Mouse (Mus musculus) limb, embryonic 10.5 days (tissue): ENCODE results near the gene Abraxas2. TPM values are rescaled to one million over a fixed set of nuclear protein-coding genes. Genes with fewer than 3 reads are reported as not detected.

Experiments used
- DNase-seq: peaks from one replicate; pipeline ENCODE4 v3.0.0-alpha.2; 2017; ENCODE audit warnings: low spot score
- H3K27ac ChIP-seq: fragments of 300-500 bp; sonication (generic); 2 replicates; pipeline ENCODE4 v1.5.1; 2016; ENCODE audit warnings: mild to moderate bottlenecking
- H3K27me3 ChIP-seq: fragments of 300-500 bp; sonication (generic); 2 replicates; pipeline ENCODE4 v1.6.1; 2016; ENCODE audit warnings: low read depth, mild to moderate bottlenecking; ENCODE audit not compliant: poor library complexity, severe bottlenecking
- H3K36me3 ChIP-seq: fragments of 300-500 bp; sonication (generic); 2 replicates; pipeline ENCODE4 v1.6.1; 2016; ENCODE audit warnings: mild to moderate bottlenecking, moderate library complexity
- H3K4me1 ChIP-seq: fragments of 300-500 bp; sonication (generic); 2 replicates; pipeline ENCODE4 v1.6.1; 2016
- H3K4me3 ChIP-seq: fragments of 300-500 bp; sonication (generic); 2 replicates; pipeline ENCODE4 v1.5.1; 2016; ENCODE audit warnings: mild to moderate bottlenecking, moderate library complexity
- H3K9me3 ChIP-seq: fragments of 300-500 bp; sonication (generic); replicated peaks from 2 replicates; pipeline ENCODE4 v1.6.1; 2016; ENCODE audit warnings: mild to moderate bottlenecking
- WGBS: fragments of 180-500 bp; shearing (Covaris S2); methylation state at CpG from one replicate; pipeline ENCODE4 v1.1.7; 2016; 5-methylcytosine and 5-hydroxymethylcytosine counted together
- polyA plus RNA-seq: library from polyadenylated mRNA; unstranded; fragments of >200 nt; fragmentation: Nextera tagmentation; extraction: Ambion mirVana; gene quantifications from 2 replicates; pipeline ENCODE4 v1.2.1, GENCODE M21; 2016

The Abraxas2 gene
- polyA plus RNA-seq, 1 experiment from 2014 or later, result 36.5 TPM

GRCm38 (mm10) chr7:132892806-132893205 is 33.8 kb downstream of the Abraxas2 start:
- Histone ChIP-seq H3K4me3 (no peak overlapping the region), H3K27me3 (no peaks in the 10 kb centered on the region), H3K27ac (no peak overlapping the region), H3K36me3 (no peaks in the 10 kb centered on the region), H3K9me3 (no peaks in the 10 kb centered on the region), H3K4me1 (no peaks in the 10 kb centered on the region; the same call in 1 of the 2 replicates)
- no peak for DNase-seq
- WGBS, result 79% methylated on average over 7 of the region's 7 CpGs

GRCm38 (mm10) chr7:132893336-132893735 is 34.3 kb downstream of the Abraxas2 start:
- no peaks in the 10 kb centered on the region for H3K9me3 ChIP-seq
- no peak for DNase-seq
- H3K4me1 ChIP-seq, result no peaks in the 10 kb centered on the region; the same call in 1 of the 2 replicates
- WGBS, result 76% methylated on average over 1 of the region's 1 CpGs
- no peak overlapping the region for H3K27ac ChIP-seq
- no peaks in the 10 kb centered on the region for H3K36me3 ChIP-seq
- no peak overlapping the region for H3K4me3 ChIP-seq
- H3K27me3 ChIP-seq, result no peaks in the 10 kb centered on the region

- no peak for DNase-seq
- H3K27ac ChIP-seq, result no peak overlapping the region
Observed at GRCm38 (mm10) chr7:132894841-132895555, 36.0 kb downstream of the Abraxas2 start.

GRCm38 (mm10) chr7:132896206-132896815 is 37.3 kb downstream of the Abraxas2 start:
- H3K4me1 ChIP-seq, result no peaks in the 10 kb centered on the region
- H3K36me3 ChIP-seq, result no peaks in the 10 kb centered on the region
- 92% methylated on average over 9 of the region's 9 CpGs for WGBS
- no peaks in the 10 kb centered on the region for H3K9me3 ChIP-seq
- DNase-seq, result no peak
- H3K27me3 ChIP-seq, result no peaks in the 10 kb centered on the region
- no peak overlapping the region for H3K4me3 ChIP-seq
- H3K27ac ChIP-seq, result no peak overlapping the region

More at GRCm38 (mm10) chr7:132894841-132895555, 36.0 kb downstream of the Abraxas2 start:
- WGBS, result 84% methylated on average over 7 of the region's 7 CpGs
- Histone ChIP-seq H3K27me3 (no peaks in the 10 kb centered on the region), H3K4me1 (no peaks in the 10 kb centered on the region), H3K4me3 (no peak overlapping the region), H3K9me3 (no peaks in the 10 kb centered on the region), H3K36me3 (no peaks in the 10 kb centered on the region)

GRCm38 (mm10) chr7:132897258-132897657 is 38.2 kb downstream of the Abraxas2 start:
- no peaks in the 10 kb centered on the region for H3K9me3 ChIP-seq
- DNase-seq, result no peak
- H3K27ac ChIP-seq, result no peak overlapping the region
- 82% methylated on average over 10 of the region's 10 CpGs for WGBS
- H3K4me3 ChIP-seq, result no peak overlapping the region
- no peaks in the 10 kb centered on the region for H3K4me1 ChIP-seq
- no peaks in the 10 kb centered on the region for H3K27me3 ChIP-seq
- no peaks in the 10 kb centered on the region for H3K36me3 ChIP-seq

- Histone ChIP-seq H3K27me3 (no peaks in the 10 kb centered on the region), H3K27ac (no peak overlapping the region), H3K36me3 (no peaks in the 10 kb centered on the region), H3K9me3 (no peaks in the 10 kb centered on the region), H3K4me1 (no peaks in the 10 kb centered on the region), H3K4me3 (no peak overlapping the region)
- WGBS, result 89% methylated on average over 2 of the region's 2 CpGs
- no peak for DNase-seq
Observed at GRCm38 (mm10) chr7:132898234-132898633, 39.2 kb downstream of the Abraxas2 start.

- Histone ChIP-seq H3K27me3 (no peaks in the 10 kb centered on the region), H3K36me3 (no peaks in the 10 kb centered on the region), H3K4me3 (no peak overlapping the region), H3K4me1 (no peaks in the 10 kb centered on the region), H3K27ac (no peak overlapping the region), H3K9me3 (no peaks in the 10 kb centered on the region)
- WGBS, result 60% methylated on average over 2 of the region's 2 CpGs
- DNase-seq, result no peak
Observed at GRCm38 (mm10) chr7:132900826-132901531, 42.0 kb downstream of the Abraxas2 start.

- no peaks in the 10 kb centered on the region for H3K36me3 ChIP-seq
- no peak overlapping the region for H3K27ac ChIP-seq
- WGBS, result 78% methylated on average over 3 of the region's 3 CpGs
- peaks cover 6% of the 10 kb centered on the region; the same call in 1 of the 2 replicates for H3K9me3 ChIP-seq
- H3K4me3 ChIP-seq, result no peak overlapping the region
- H3K4me1 ChIP-seq, result no peaks in the 10 kb centered on the region
- H3K27me3 ChIP-seq, result no peaks in the 10 kb centered on the region
- no peak for DNase-seq
Observed at GRCm38 (mm10) chr7:132903796-132904195, 44.8 kb downstream of the Abraxas2 start.

GRCm38 (mm10) chr7:132921971-132922370 is 62.9 kb downstream of the Abraxas2 start:
- Histone ChIP-seq H3K36me3 (no peaks in the 10 kb centered on the region), H3K27ac (no peak overlapping the region), H3K4me1 (no peaks in the 10 kb centered on the region), H3K9me3 (no peaks in the 10 kb centered on the region), H3K4me3 (no peak overlapping the region), H3K27me3 (no peaks in the 10 kb centered on the region)
- WGBS, result 62% methylated on average over 3 of the region's 3 CpGs
- no peak for DNase-seq

- Histone ChIP-seq H3K27me3 (no peaks in the 10 kb centered on the region), H3K36me3 (no peaks in the 10 kb centered on the region), H3K4me1 (0 out of 2 replicates have a peak, but pooled peaks cover 3% of the 10 kb centered on the region), H3K27ac (no peak overlapping the region), H3K9me3 (no peaks in the 10 kb centered on the region), H3K4me3 (no peak overlapping the region)
- 83% methylated on average over 2 of the region's 2 CpGs for WGBS
- DNase-seq, result no peak
Observed at GRCm38 (mm10) chr7:132925227-132925626, 66.2 kb downstream of the Abraxas2 start.

GRCm38 (mm10) chr7:132927201-132927600 is 68.2 kb downstream of the Abraxas2 start:
- H3K27ac ChIP-seq, result no peak overlapping the region
- H3K4me3 ChIP-seq, result no peak overlapping the region
- no peaks in the 10 kb centered on the region for H3K27me3 ChIP-seq
- WGBS, result 67% methylated on average over 3 of the region's 3 CpGs
- no peak for DNase-seq
- H3K4me1 ChIP-seq, result peaks cover 7% of the 10 kb centered on the region
- H3K36me3 ChIP-seq, result no peaks in the 10 kb centered on the region
- no peaks in the 10 kb centered on the region for H3K9me3 ChIP-seq

GRCm38 (mm10) chr7:132930055-132930454 is 71.0 kb downstream of the Abraxas2 start:
- no peak for DNase-seq
- Histone ChIP-seq H3K4me3 (peak overlapping the region; percentile 98), H3K4me1 (peaks cover 15% of the 10 kb centered on the region), H3K27me3 (no peaks in the 10 kb centered on the region), H3K9me3 (no peaks in the 10 kb centered on the region), H3K36me3 (no peaks in the 10 kb centered on the region), H3K27ac (peak overlapping the region; percentile 97; the same call in 1 of the 2 replicates)
- 89% methylated on average over 5 of the region's 5 CpGs for WGBS
